Mouse (Mus musculus) hindbrain, embryonic 14.5 days (tissue): ENCODE data around the gene Tmem138. TPM values are rescaled to one million over a fixed set of nuclear protein-coding genes. Genes with fewer than 3 reads are reported as not detected.

Source experiments
- ATAC-seq: fragments of 200-750 bp; cut with Nextera tagmentation; 2 replicates; pipeline ENCODE4 v1.8.0; 2017; ENCODE audit warnings: moderate number of reproducible peaks, mild to moderate bottlenecking, moderate TSS enrichment, moderate library complexity; ENCODE audit not compliant: low FRiP score
- DNase-seq: peaks from one replicate; pipeline ENCODE4 v3.0.0-alpha.2; 2015; ENCODE audit warnings: low spot score
- H3K27ac ChIP-seq: fragments of 300-500 bp; sonication (generic); 2 replicates; pipeline ENCODE4 v1.5.1; 2014; ENCODE audit warnings: mild to moderate bottlenecking, moderate library complexity
- H3K27me3 ChIP-seq: fragments of 300-500 bp; sonication (generic); 2 replicates; pipeline ENCODE4 v1.6.1; 2014; ENCODE audit warnings: mild to moderate bottlenecking, low read length, mixed read lengths; ENCODE audit not compliant: control insufficient read depth, insufficient read depth
- H3K36me3 ChIP-seq: fragments of 300-500 bp; sonication (generic); replicated peaks from 2 replicates; pipeline ENCODE4 v1.6.1; 2014; ENCODE audit not compliant: control insufficient read depth, insufficient read depth
- H3K4me1 ChIP-seq: fragments of 300-500 bp; sonication (generic); replicated peaks from 2 replicates; pipeline ENCODE4 v1.6.1; 2014; ENCODE audit warnings: antibody characterized with exemption, low read length, mixed read lengths; ENCODE audit not compliant: control insufficient read depth, insufficient read depth
- H3K4me2 ChIP-seq: fragments of 300-500 bp; sonication (generic); replicated peaks from 2 replicates; pipeline ENCODE4 v1.6.1; 2014; ENCODE audit warnings: mild to moderate bottlenecking, moderate library complexity
- H3K4me3 ChIP-seq: fragments of 300-500 bp; sonication (generic); replicated peaks from 2 replicates; pipeline ENCODE4 v1.5.1; 2014; ENCODE audit warnings: mild to moderate bottlenecking, low read length
- H3K9ac ChIP-seq: fragments of 300-500 bp; sonication (generic); 2 replicates; pipeline ENCODE4 v1.6.1; 2014
- H3K9me3 ChIP-seq: fragments of 300-500 bp; sonication (generic); 2 replicates; pipeline ENCODE4 v1.6.1; 2016; ENCODE audit warnings: low read length; ENCODE audit not compliant: control insufficient read depth
- WGBS: fragments of 180-500 bp; shearing (Covaris S2); extraction: QIAGEN DNeasy Blood & Tissue Kit; methylation state at CpG from one replicate; pipeline ENCODE4 v1.1.7; 2014; 5-methylcytosine and 5-hydroxymethylcytosine counted together
- polyA plus RNA-seq: library from polyadenylated mRNA; unstranded; fragments of >200 nt; fragmentation: Nextera tagmentation; extraction: Ambion mirVana; gene quantifications from 2 replicates; pipeline ENCODE4 v1.2.1, GENCODE M21; 2014

Gene Tmem138
- polyA plus RNA-seq, 1 experiment from 2014 or later: 40.3 TPM

DNA sequence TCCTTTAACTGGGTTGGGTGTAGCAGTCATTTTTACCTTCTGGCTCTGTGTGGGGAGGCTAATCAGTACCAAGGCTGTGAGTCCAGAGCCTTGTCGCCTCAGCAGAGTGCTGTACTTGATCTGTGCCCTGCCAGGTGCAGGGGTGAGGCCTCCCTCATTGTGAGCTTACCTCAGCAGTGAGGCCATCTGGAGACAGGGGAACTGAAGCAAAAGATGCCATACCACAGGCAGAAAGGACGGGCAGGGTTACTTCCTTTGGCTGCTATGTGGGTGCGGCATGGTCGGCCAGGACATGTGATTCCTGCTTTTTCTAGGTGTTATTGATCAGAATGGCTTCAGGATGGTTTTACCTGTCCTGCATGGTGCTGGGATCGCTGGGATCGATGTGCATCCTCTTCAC lies 4.8 kb upstream of the Tmem138 start:
- no peak for DNase-seq
- 89% methylated on average over 6 of the region's 6 CpGs for WGBS
- peaks cover 10% of the 10 kb centered on the region for H3K4me1 ChIP-seq

DNA sequence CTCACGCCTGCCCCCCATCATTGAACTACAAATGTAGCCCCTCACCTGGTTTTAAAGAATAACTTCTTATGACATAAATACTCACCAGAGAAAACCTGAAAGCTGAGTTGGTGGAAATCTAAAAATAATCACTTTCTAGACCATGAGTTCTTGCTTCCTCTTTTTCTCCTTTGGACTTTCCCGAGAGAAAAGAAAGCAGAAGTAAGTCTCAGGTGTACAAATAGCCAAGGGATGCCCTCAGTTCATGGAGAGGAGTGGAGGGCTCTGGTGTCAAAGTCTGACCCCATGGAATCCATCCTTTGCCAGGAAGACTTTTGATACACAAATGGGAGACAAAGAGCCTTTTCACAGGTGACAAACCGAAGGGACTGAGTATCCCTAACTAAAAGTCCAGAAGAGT lies 3.6 kb upstream of the Tmem138 start:
- DNase-seq: no peak
- Histone ChIP-seq H3K4me1 (peaks cover 17% of the 10 kb centered on the region), H3K36me3 (peaks cover 15% of the 10 kb centered on the region; the same call in 1 of the 2 replicates), H3K9ac (no peak overlapping the region), H3K4me3 (no peak overlapping the region), H3K27me3 (no peaks in the 10 kb centered on the region), H3K4me2 (no peak overlapping the region), H3K27ac (no peak overlapping the region), H3K9me3 (no peaks in the 10 kb centered on the region)
- 91% methylated on average over 3 of the region's 3 CpGs for WGBS
- ATAC-seq: no peak

More for the DNA sequence above, 4.8 kb upstream of the Tmem138 start:
- ATAC-seq: no peak
- Histone ChIP-seq H3K4me3 (no peak overlapping the region), H3K4me2 (no peak overlapping the region), H3K9ac (no peak overlapping the region), H3K27me3 (no peaks in the 10 kb centered on the region), H3K27ac (no peak overlapping the region), H3K9me3 (no peaks in the 10 kb centered on the region), H3K36me3 (peaks cover 15% of the 10 kb centered on the region)

- H3K4me2 ChIP-seq: no peak overlapping the region
- no peak for ATAC-seq
Observed at GRCm38 (mm10) chr19:10580102-10580501, 2.9 kb upstream of the Tmem138 start.

GRCm38 (mm10) chr19:10569627-10570026 lies 7.5 kb downstream of the Tmem138 start:
- WGBS: 96% methylated on average over 6 of the region's 6 CpGs
- H3K4me1 ChIP-seq: no peaks in the 10 kb centered on the region
- no peaks in the 10 kb centered on the region for H3K27me3 ChIP-seq
- ATAC-seq (no peak), DNase-seq (no peak)
- no peaks in the 10 kb centered on the region for H3K9me3 ChIP-seq
- no peak overlapping the region for H3K4me2 ChIP-seq
- no peak overlapping the region for H3K9ac ChIP-seq
- H3K36me3 ChIP-seq: peaks cover 47% of the 10 kb centered on the region
- no peak overlapping the region for H3K27ac ChIP-seq
- H3K4me3 ChIP-seq: no peak overlapping the region

More at GRCm38 (mm10) chr19:10580102-10580501, 2.9 kb upstream of the Tmem138 start:
- DNase-seq: no peak
- peaks cover 17% of the 10 kb centered on the region for H3K4me1 ChIP-seq
- H3K9me3 ChIP-seq: no peaks in the 10 kb centered on the region
- no peak overlapping the region for H3K27ac ChIP-seq
- no peaks in the 10 kb centered on the region for H3K27me3 ChIP-seq
- no peak overlapping the region for H3K4me3 ChIP-seq
- H3K36me3 ChIP-seq: peaks cover 14% of the 10 kb centered on the region
- WGBS: 87% methylated on average over 3 of the region's 3 CpGs
- H3K9ac ChIP-seq: no peak overlapping the region

DNA sequence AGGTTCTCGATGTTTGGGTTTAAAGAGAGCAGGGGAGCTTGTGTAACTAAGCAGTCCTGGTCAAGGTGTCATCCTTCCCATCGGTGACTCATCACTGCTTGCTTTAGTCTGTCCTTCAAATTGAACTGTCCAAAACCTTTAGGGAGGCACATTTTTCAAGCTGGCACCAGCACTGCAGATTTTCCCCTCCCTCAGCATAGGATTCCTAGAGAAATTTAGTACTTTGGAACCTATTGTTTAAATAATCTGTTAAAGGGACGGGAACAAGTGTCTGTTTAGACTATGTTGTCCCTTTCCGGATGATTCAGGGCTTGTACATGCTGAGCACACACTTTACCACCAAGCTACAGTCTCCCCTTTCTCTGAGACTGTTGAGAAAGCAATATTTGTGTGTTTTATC lies 11.9 kb downstream of the Tmem138 start:
- no peak overlapping the region for H3K4me3 ChIP-seq
- H3K9ac ChIP-seq: no peak overlapping the region
- ATAC-seq: no peak
- 85% methylated on average over 4 of the region's 4 CpGs for WGBS
- H3K9me3 ChIP-seq: no peaks in the 10 kb centered on the region
- H3K27ac ChIP-seq: no peak overlapping the region
- no peaks in the 10 kb centered on the region for H3K27me3 ChIP-seq
- no peak overlapping the region for H3K4me2 ChIP-seq
- H3K36me3 ChIP-seq: peaks cover 9% of the 10 kb centered on the region
- no peaks in the 10 kb centered on the region for H3K4me1 ChIP-seq
- DNase-seq: no peak

GRCm38 (mm10) chr19:10564278-10564677 lies 12.9 kb downstream of the Tmem138 start:
- H3K4me3 ChIP-seq: no peak overlapping the region
- no peak for DNase-seq
- H3K4me2 ChIP-seq: no peak overlapping the region
- no peaks in the 10 kb centered on the region for H3K4me1 ChIP-seq
- no peak for ATAC-seq
- no peak overlapping the region for H3K27ac ChIP-seq
- no peaks in the 10 kb centered on the region for H3K27me3 ChIP-seq
- H3K9me3 ChIP-seq: no peaks in the 10 kb centered on the region
- H3K9ac ChIP-seq: no peak overlapping the region
- 87% methylated on average over 6 of the region's 6 CpGs for WGBS
- H3K36me3 ChIP-seq: no peaks in the 10 kb centered on the region

DNA sequence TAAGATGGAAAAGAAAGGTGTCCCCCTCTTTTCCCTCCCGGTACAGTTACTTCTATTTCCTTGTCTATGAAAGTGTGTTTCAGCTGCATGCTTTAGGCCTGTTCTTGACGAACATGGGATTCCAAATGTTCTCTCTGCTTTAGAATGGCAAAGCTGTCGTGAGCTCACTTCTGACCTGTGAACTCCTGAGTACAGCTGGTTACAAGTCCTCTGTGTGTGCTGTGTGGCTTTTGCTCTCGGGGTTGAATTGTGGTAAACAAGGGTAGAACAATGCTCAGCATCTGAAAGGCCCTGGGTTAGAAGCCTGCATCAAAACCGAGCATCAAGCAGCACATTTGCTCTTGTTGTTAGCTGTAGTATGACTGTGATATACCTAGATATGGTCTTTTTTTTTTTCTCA lies 14.8 kb downstream of the Tmem138 start:
- H3K9me3 ChIP-seq: no peaks in the 10 kb centered on the region
- H3K9ac ChIP-seq: no peak overlapping the region
- no peaks in the 10 kb centered on the region for H3K36me3 ChIP-seq
- H3K27ac ChIP-seq: no peak overlapping the region
- ATAC-seq: no peak
- no peaks in the 10 kb centered on the region for H3K27me3 ChIP-seq
- no peak overlapping the region for H3K4me2 ChIP-seq
- DNase-seq: no peak
- no peak overlapping the region for H3K4me3 ChIP-seq
- 67% methylated on average over 5 of the region's 5 CpGs for whole genome bisulfite sequencing
- no peaks in the 10 kb centered on the region for H3K4me1 ChIP-seq

GRCm38 (mm10) chr19:10561558-10562314 lies 15.4 kb downstream of the Tmem138 start:
- H3K4me2 ChIP-seq: no peak overlapping the region
- ATAC-seq (no peak), DNase-seq (no peak)
- H3K4me1 ChIP-seq: peaks cover 3% of the 10 kb centered on the region; the same call in 1 of the 2 replicates
- H3K9ac ChIP-seq: no peak overlapping the region
- H3K27ac ChIP-seq: no peak overlapping the region
- WGBS: 69% methylated on average over 6 of the region's 6 CpGs
- H3K9me3 ChIP-seq: no peaks in the 10 kb centered on the region
- H3K4me3 ChIP-seq: no peak overlapping the region
- H3K27me3 ChIP-seq: no peaks in the 10 kb centered on the region
- no peaks in the 10 kb centered on the region for H3K36me3 ChIP-seq

- Histone ChIP-seq H3K27ac (no peak overlapping the region), H3K36me3 (no peaks in the 10 kb centered on the region), H3K4me2 (no peak overlapping the region), H3K27me3 (no peaks in the 10 kb centered on the region), H3K4me3 (no peak overlapping the region), H3K9me3 (no peaks in the 10 kb centered on the region), H3K4me1 (peaks cover 13% of the 10 kb centered on the region), H3K9ac (no peak overlapping the region)
- ATAC-seq (no peak), DNase-seq (peak; percentile 45)
- WGBS: 35% methylated on average over 5 of the region's 5 CpGs
Observed at GRCm38 (mm10) chr19:10560108-10560507, 17.1 kb downstream of the Tmem138 start.
